Mouse (Mus musculus): ENCODE measurements around the gene Lrfn1. TPM values are rescaled to one million over a fixed set of nuclear protein-coding genes. Genes with fewer than 3 reads are reported as not detected.

Gene Lrfn1
- polyA plus RNA-seq, 1 experiment from 2014 or later: 1.7 TPM

- ATAC-seq (replicated peaks; ENCODE audit: low FRiP score) (no peak), DNase-seq (ENCODE audit: low spot score) (no peak)
- Histone ChIP-seq H3K27me3 (replicated peaks; ENCODE audit: control insufficient read depth, insufficient read depth, low read length) (no peaks in the 10 kb centered on the region), H3K4me1 (replicated peaks; ENCODE audit: control insufficient read depth, insufficient read depth, low read length) (peaks cover 5% of the 10 kb centered on the region; the same call in 1 of the 2 replicates), H3K4me3 (ENCODE audit: low read depth, low read length) (no peak overlapping the region), H3K4me2 (peak overlapping the region; percentile 21), H3K9me3 (ENCODE audit: control insufficient read depth, low read length) (no peaks in the 10 kb centered on the region), H3K27ac (ENCODE audit: low read depth, low read length) (peak overlapping the region; percentile 52; the same call in 1 of the 2 replicates), H3K9ac (ENCODE audit: low read depth, low read length) (no peak overlapping the region; the same call in 1 of the 2 replicates), H3K36me3 (ENCODE audit: control insufficient read depth, insufficient read depth, low read length) (no peaks in the 10 kb centered on the region)
- 72% methylated on average over 12 of the region's 14 CpGs for WGBS
Measured at GRCm38 (mm10) chr7:28441776-28442485, 9.8 kb upstream of the Lrfn1 start.

GRCm38 (mm10) chr7:28442688-28443087 lies 9.1 kb upstream of the Lrfn1 start:
- DNase-seq (ENCODE audit: low spot score) (no peak), ATAC-seq (replicated peaks; ENCODE audit: low FRiP score) (peak; percentile 28)
- no peaks in the 10 kb centered on the region for H3K36me3 ChIP-seq (ENCODE audit: control insufficient read depth, insufficient read depth, low read length)
- H3K4me1 ChIP-seq (replicated peaks; ENCODE audit: control insufficient read depth, insufficient read depth, low read length): 0 out of 2 replicates have a peak, but pooled peaks cover 2% of the 10 kb centered on the region
- WGBS: 23% methylated on average over 4 of the region's 4 CpGs
- no peak overlapping the region for H3K27ac ChIP-seq (ENCODE audit: low read depth, low read length)
- H3K9ac ChIP-seq (ENCODE audit: low read depth, low read length): no peak overlapping the region
- H3K4me2 ChIP-seq: peak overlapping the region; percentile 36; the same call in 1 of the 2 replicates
- no peaks in the 10 kb centered on the region for H3K9me3 ChIP-seq (ENCODE audit: control insufficient read depth, low read length)
- H3K4me3 ChIP-seq (ENCODE audit: low read depth, low read length): no peak overlapping the region
- H3K27me3 ChIP-seq (replicated peaks; ENCODE audit: control insufficient read depth, insufficient read depth, low read length): no peaks in the 10 kb centered on the region

- ATAC-seq (replicated peaks; ENCODE audit: low FRiP score) (no peak), DNase-seq (ENCODE audit: low spot score) (no peak)
- no peak overlapping the region for H3K27ac ChIP-seq (ENCODE audit: low read depth, low read length)
- no peaks in the 10 kb centered on the region for H3K36me3 ChIP-seq (ENCODE audit: control insufficient read depth, insufficient read depth, low read length)
- no peak overlapping the region for H3K9ac ChIP-seq (ENCODE audit: low read depth, low read length)
- H3K4me1 ChIP-seq (replicated peaks; ENCODE audit: control insufficient read depth, insufficient read depth, low read length): 0 out of 2 replicates have a peak, but pooled peaks cover 2% of the 10 kb centered on the region
- no peak overlapping the region for H3K4me2 ChIP-seq
- WGBS: 71% methylated on average over 13 of the region's 13 CpGs
- H3K9me3 ChIP-seq (ENCODE audit: control insufficient read depth, low read length): no peaks in the 10 kb centered on the region
- H3K4me3 ChIP-seq (ENCODE audit: low read depth, low read length): no peak overlapping the region
- H3K27me3 ChIP-seq (replicated peaks; ENCODE audit: control insufficient read depth, insufficient read depth, low read length): no peaks in the 10 kb centered on the region
Measured at GRCm38 (mm10) chr7:28444344-28444974, 7.3 kb upstream of the Lrfn1 start.

GRCm38 (mm10) chr7:28446446-28446845 lies 5.3 kb upstream of the Lrfn1 start:
- Histone ChIP-seq H3K9ac (ENCODE audit: low read depth, low read length) (no peak overlapping the region), H3K9me3 (ENCODE audit: control insufficient read depth, low read length) (no peaks in the 10 kb centered on the region), H3K4me2 (no peak overlapping the region), H3K4me1 (replicated peaks; ENCODE audit: control insufficient read depth, insufficient read depth, low read length) (0 out of 2 replicates have a peak, but pooled peaks cover 2% of the 10 kb centered on the region), H3K4me3 (ENCODE audit: low read depth, low read length) (no peak overlapping the region), H3K27ac (ENCODE audit: low read depth, low read length) (no peak overlapping the region), H3K36me3 (ENCODE audit: control insufficient read depth, insufficient read depth, low read length) (no peaks in the 10 kb centered on the region), H3K27me3 (replicated peaks; ENCODE audit: control insufficient read depth, insufficient read depth, low read length) (no peaks in the 10 kb centered on the region)
- ATAC-seq (replicated peaks; ENCODE audit: low FRiP score) (no peak), DNase-seq (ENCODE audit: low spot score) (peak; percentile 69)
- 21% methylated on average over 12 of the region's 12 CpGs for WGBS

- 44% methylated on average over 12 of the region's 12 CpGs for WGBS
- DNase-seq (ENCODE audit: low spot score) (no peak), ATAC-seq (replicated peaks; ENCODE audit: low FRiP score) (no peak)
- H3K9ac ChIP-seq (ENCODE audit: low read depth, low read length): no peak overlapping the region
- no peaks in the 10 kb centered on the region for H3K27me3 ChIP-seq (replicated peaks; ENCODE audit: control insufficient read depth, insufficient read depth, low read length)
- no peaks in the 10 kb centered on the region for H3K36me3 ChIP-seq (ENCODE audit: control insufficient read depth, insufficient read depth, low read length)
- H3K4me1 ChIP-seq (replicated peaks; ENCODE audit: control insufficient read depth, insufficient read depth, low read length): 0 out of 2 replicates have a peak, but pooled peaks cover 2% of the 10 kb centered on the region
- H3K4me2 ChIP-seq: no peak overlapping the region
- H3K27ac ChIP-seq (ENCODE audit: low read depth, low read length): no peak overlapping the region
- H3K9me3 ChIP-seq (ENCODE audit: control insufficient read depth, low read length): no peaks in the 10 kb centered on the region
- no peak overlapping the region for H3K4me3 ChIP-seq (ENCODE audit: low read depth, low read length)
Measured at GRCm38 (mm10) chr7:28447101-28447830, 4.5 kb upstream of the Lrfn1 start.

DNA sequence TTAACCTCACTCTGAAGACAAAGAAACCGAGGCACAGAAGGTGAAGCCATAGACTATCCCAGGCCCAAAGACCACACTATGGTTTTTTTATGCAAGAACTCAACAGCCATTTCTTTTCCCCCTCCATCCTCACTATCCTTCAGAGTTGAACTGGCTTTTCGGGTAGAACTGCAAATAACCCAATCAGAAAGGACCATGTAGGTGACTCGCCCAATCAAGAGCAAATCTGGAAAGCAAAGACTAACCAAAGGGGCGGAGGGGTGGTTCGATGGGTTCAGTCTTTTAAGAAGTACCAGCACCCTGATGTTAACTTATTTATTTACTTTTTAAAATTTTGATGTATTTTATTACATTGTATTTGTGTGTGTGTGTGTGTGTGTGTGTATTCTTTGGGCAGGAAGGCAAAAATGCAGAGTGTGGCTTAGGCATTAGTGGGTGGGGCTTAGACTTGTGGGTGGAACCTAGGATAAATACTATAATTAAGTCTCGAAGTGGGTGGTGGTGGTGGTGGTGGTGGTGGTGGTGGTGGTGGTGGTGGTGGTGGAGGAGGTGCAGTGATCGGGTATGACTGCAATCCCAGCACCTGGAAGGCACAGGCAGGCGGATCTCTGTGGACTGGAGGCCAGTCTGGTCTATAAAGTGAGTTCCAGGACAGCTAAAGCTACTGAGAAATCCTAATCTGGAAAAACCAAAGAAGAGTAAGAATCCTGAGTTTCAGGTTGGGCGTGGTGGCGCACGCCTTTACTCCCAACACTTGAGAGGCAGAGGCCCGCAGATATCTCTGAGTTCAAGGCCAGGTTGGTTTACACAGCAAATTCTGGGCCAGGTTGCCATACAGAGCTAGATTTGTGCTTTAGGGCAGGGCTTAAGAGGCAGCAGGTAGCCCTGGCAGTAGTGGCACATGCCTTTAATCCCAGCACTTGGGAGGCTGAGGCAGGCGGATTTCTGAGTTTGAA lies 3.6 kb upstream of the Lrfn1 start:
- H3K4me1 ChIP-seq (replicated peaks; ENCODE audit: control insufficient read depth, insufficient read depth, low read length): peaks cover 8% of the 10 kb centered on the region; the same call in 1 of the 2 replicates
- no peak overlapping the region for H3K9ac ChIP-seq (ENCODE audit: low read depth, low read length)
- H3K27me3 ChIP-seq (replicated peaks; ENCODE audit: control insufficient read depth, insufficient read depth, low read length): no peaks in the 10 kb centered on the region
- no peak overlapping the region for H3K27ac ChIP-seq (ENCODE audit: low read depth, low read length)
- WGBS: 69% methylated on average over 13 of the region's 13 CpGs
- DNase-seq (ENCODE audit: low spot score): no peak
- no peak overlapping the region for H3K4me2 ChIP-seq
- no peaks in the 10 kb centered on the region for H3K9me3 ChIP-seq (ENCODE audit: control insufficient read depth, low read length)
- H3K36me3 ChIP-seq (ENCODE audit: control insufficient read depth, insufficient read depth, low read length): no peaks in the 10 kb centered on the region
- H3K4me3 ChIP-seq (ENCODE audit: low read depth, low read length): no peak overlapping the region
- no peak for ATAC-seq (replicated peaks; ENCODE audit: low FRiP score)

GRCm38 (mm10) chr7:28452361-28453005 lies 703 bp downstream of the Lrfn1 start:
- ATAC-seq (replicated peaks; ENCODE audit: low FRiP score): no peak
- peak overlapping the region; percentile 99 for H3K4me2 ChIP-seq
- no peaks in the 10 kb centered on the region for H3K9me3 ChIP-seq (ENCODE audit: control insufficient read depth, low read length)
- H3K4me1 ChIP-seq (replicated peaks; ENCODE audit: control insufficient read depth, insufficient read depth, low read length): peaks cover 11% of the 10 kb centered on the region; the same call in 1 of the 2 replicates
- no peak for DNase-seq (ENCODE audit: low spot score)
- H3K4me3 ChIP-seq (ENCODE audit: low read depth, low read length): peak overlapping the region; percentile 83
- H3K9ac ChIP-seq (ENCODE audit: low read depth, low read length): peak overlapping the region; percentile 69
- WGBS: 3% methylated on average over 24 of the region's 24 CpGs
- no peaks in the 10 kb centered on the region for H3K27me3 ChIP-seq (replicated peaks; ENCODE audit: control insufficient read depth, insufficient read depth, low read length)
- H3K36me3 ChIP-seq (ENCODE audit: control insufficient read depth, insufficient read depth, low read length): no peaks in the 10 kb centered on the region
- H3K27ac ChIP-seq (ENCODE audit: low read depth, low read length): no peak overlapping the region

All from liver, embryonic 11.5 days (tissue).